Mouse (Mus musculus) forebrain, embryonic 16.5 days (tissue): Measurements from ENCODE around the gene Dstn. TPM values are rescaled to one million over a fixed set of nuclear protein-coding genes. Genes with fewer than 3 reads are reported as not detected.

ENCODE experiments used
- ATAC-seq: fragments of 200-750 bp; cut with Nextera tagmentation; 2 replicates; pipeline ENCODE4 v1.8.0; 2017; ENCODE audit warnings: mild to moderate bottlenecking, moderate library complexity
- H3K27ac ChIP-seq: fragments of 300-500 bp; sonication (generic); 2 replicates; pipeline ENCODE4 v1.5.1; 2014; ENCODE audit warnings: low read length, control low read depth
- H3K27me3 ChIP-seq: fragments of 300-500 bp; sonication (generic); replicated peaks from 2 replicates; pipeline ENCODE4 v1.6.1; 2014; ENCODE audit warnings: low read length; ENCODE audit not compliant: control insufficient read depth, insufficient read depth
- H3K36me3 ChIP-seq: fragments of 300-500 bp; sonication (generic); 2 replicates; pipeline ENCODE4 v1.6.1; 2014; ENCODE audit not compliant: control insufficient read depth, insufficient read depth
- H3K4me1 ChIP-seq: fragments of 300-500 bp; sonication (generic); replicated peaks from 2 replicates; pipeline ENCODE4 v1.6.1; 2014; ENCODE audit warnings: low read length; ENCODE audit not compliant: control insufficient read depth, insufficient read depth
- H3K4me2 ChIP-seq: fragments of 300-500 bp; sonication (generic); 2 replicates; pipeline ENCODE4 v1.6.1; 2014; ENCODE audit warnings: mild to moderate bottlenecking, low read length, control low read depth
- H3K4me3 ChIP-seq: fragments of 300-500 bp; sonication (generic); replicated peaks from 2 replicates; pipeline ENCODE4 v1.5.1; 2014; ENCODE audit warnings: mild to moderate bottlenecking, low read length, control low read depth
- H3K9ac ChIP-seq: fragments of 300-500 bp; sonication (generic); replicated peaks from 2 replicates; pipeline ENCODE4 v1.6.1; 2014; ENCODE audit warnings: low read depth, low read length, control low read depth
- H3K9me3 ChIP-seq: fragments of 300-500 bp; sonication (generic); 2 replicates; pipeline ENCODE4 v1.6.1; 2016; ENCODE audit warnings: low read length; ENCODE audit not compliant: control insufficient read depth
- WGBS: fragments of 180-500 bp; shearing (Covaris S2); extraction: QIAGEN DNeasy Blood & Tissue Kit; methylation state at CpG from one replicate; pipeline ENCODE4 v1.1.7; 2014; 5-methylcytosine and 5-hydroxymethylcytosine counted together
- polyA plus RNA-seq: library from polyadenylated mRNA; unstranded; fragments of >200 nt; fragmentation: Nextera tagmentation; extraction: Ambion mirVana; gene quantifications from 2 replicates; pipeline ENCODE4 v1.2.1, GENCODE M21; 2015

Gene Dstn
- polyA plus RNA-seq, 1 experiment from 2014 or later: 428 TPM

- WGBS: 91% methylated on average over 7 of the region's 7 CpGs
- H3K4me2 ChIP-seq: no peak overlapping the region
- H3K36me3 ChIP-seq: 0 out of 2 replicates have a peak, but pooled peaks cover 2% of the 10 kb centered on the region
These were observed 54.1 kb downstream of the Dstn start for GRCm38 (mm10) chr2:143969260-143969659.

GRCm38 (mm10) chr2:143970841-143971240 lies 55.7 kb downstream of the Dstn start:
- Histone ChIP-seq H3K27ac (no peak overlapping the region), H3K9me3 (no peaks in the 10 kb centered on the region), H3K4me2 (no peak overlapping the region), H3K27me3 (no peaks in the 10 kb centered on the region), H3K4me1 (no peaks in the 10 kb centered on the region), H3K9ac (no peak overlapping the region), H3K36me3 (0 out of 2 replicates have a peak, but pooled peaks cover 2% of the 10 kb centered on the region), H3K4me3 (no peak overlapping the region)
- ATAC-seq: no peak
- WGBS: 86% methylated on average over 2 of the region's 2 CpGs

More at GRCm38 (mm10) chr2:143969260-143969659, 54.1 kb downstream of the Dstn start:
- Histone ChIP-seq H3K4me1 (no peaks in the 10 kb centered on the region), H3K4me3 (no peak overlapping the region), H3K9ac (no peak overlapping the region), H3K9me3 (no peaks in the 10 kb centered on the region), H3K27ac (no peak overlapping the region), H3K27me3 (no peaks in the 10 kb centered on the region)
- no peak for ATAC-seq

GRCm38 (mm10) chr2:143971887-143972286 lies 56.8 kb downstream of the Dstn start:
- Histone ChIP-seq H3K9me3 (no peaks in the 10 kb centered on the region), H3K36me3 (no peaks in the 10 kb centered on the region), H3K4me3 (no peak overlapping the region), H3K9ac (no peak overlapping the region), H3K27me3 (no peaks in the 10 kb centered on the region), H3K4me2 (no peak overlapping the region), H3K27ac (no peak overlapping the region), H3K4me1 (no peaks in the 10 kb centered on the region)
- no peak for ATAC-seq
- 83% methylated on average over 2 of the region's 2 CpGs for WGBS

- no peak overlapping the region for H3K4me2 ChIP-seq
- H3K36me3 ChIP-seq: no peaks in the 10 kb centered on the region
- no peak overlapping the region for H3K4me3 ChIP-seq
- no peaks in the 10 kb centered on the region for H3K27me3 ChIP-seq
- no peaks in the 10 kb centered on the region for H3K4me1 ChIP-seq
- ATAC-seq: no peak
- H3K9ac ChIP-seq: no peak overlapping the region
- H3K9me3 ChIP-seq: no peaks in the 10 kb centered on the region
- no peak overlapping the region for H3K27ac ChIP-seq
- WGBS: 91% methylated on average over 7 of the region's 7 CpGs
These were observed 58.0 kb downstream of the Dstn start for GRCm38 (mm10) chr2:143973161-143973560.

GRCm38 (mm10) chr2:143975146-143975649 lies 60.1 kb downstream of the Dstn start:
- no peaks in the 10 kb centered on the region for H3K27me3 ChIP-seq
- 96% methylated on average over 5 of the region's 5 CpGs for WGBS
- no peak overlapping the region for H3K9ac ChIP-seq

GRCm38 (mm10) chr2:143978444-143979147 lies 63.5 kb downstream of the Dstn start:
- H3K4me1 ChIP-seq: no peaks in the 10 kb centered on the region
- WGBS: 92% methylated on average over 8 of the region's 8 CpGs
- no peak overlapping the region for H3K9ac ChIP-seq
- H3K4me2 ChIP-seq: no peak overlapping the region
- no peak for ATAC-seq
- no peaks in the 10 kb centered on the region for H3K27me3 ChIP-seq
- no peak overlapping the region for H3K4me3 ChIP-seq
- no peak overlapping the region for H3K27ac ChIP-seq
- H3K9me3 ChIP-seq: no peaks in the 10 kb centered on the region
- H3K36me3 ChIP-seq: no peaks in the 10 kb centered on the region

More at GRCm38 (mm10) chr2:143975146-143975649, 60.1 kb downstream of the Dstn start:
- no peaks in the 10 kb centered on the region for H3K4me1 ChIP-seq
- no peaks in the 10 kb centered on the region for H3K36me3 ChIP-seq
- no peak for ATAC-seq
- H3K4me3 ChIP-seq: no peak overlapping the region
- H3K27ac ChIP-seq: no peak overlapping the region
- H3K9me3 ChIP-seq: no peaks in the 10 kb centered on the region
- no peak overlapping the region for H3K4me2 ChIP-seq

GRCm38 (mm10) chr2:143980781-143981398 lies 65.8 kb downstream of the Dstn start:
- Histone ChIP-seq H3K36me3 (no peaks in the 10 kb centered on the region), H3K9ac (no peak overlapping the region), H3K4me3 (no peak overlapping the region), H3K4me2 (no peak overlapping the region), H3K27me3 (no peaks in the 10 kb centered on the region), H3K4me1 (no peaks in the 10 kb centered on the region), H3K27ac (no peak overlapping the region), H3K9me3 (no peaks in the 10 kb centered on the region)
- 37% methylated on average over 6 of the region's 6 CpGs for WGBS
- peak; percentile 95 for ATAC-seq

GRCm38 (mm10) chr2:143982152-143982551 lies 67.0 kb downstream of the Dstn start:
- Histone ChIP-seq H3K9ac (no peak overlapping the region), H3K4me2 (no peak overlapping the region), H3K27ac (no peak overlapping the region), H3K9me3 (no peaks in the 10 kb centered on the region), H3K36me3 (no peaks in the 10 kb centered on the region), H3K4me3 (no peak overlapping the region), H3K4me1 (no peaks in the 10 kb centered on the region), H3K27me3 (no peaks in the 10 kb centered on the region)
- 81% methylated on average over 4 of the region's 4 CpGs for WGBS
- no peak for ATAC-seq

GRCm38 (mm10) chr2:143982901-143983300 lies 67.8 kb downstream of the Dstn start:
- Histone ChIP-seq H3K4me2 (no peak overlapping the region), H3K27me3 (no peaks in the 10 kb centered on the region), H3K9ac (no peak overlapping the region), H3K4me1 (no peaks in the 10 kb centered on the region), H3K4me3 (no peak overlapping the region), H3K36me3 (no peaks in the 10 kb centered on the region), H3K9me3 (no peaks in the 10 kb centered on the region), H3K27ac (no peak overlapping the region)
- WGBS: 56% methylated on average over 3 of the region's 3 CpGs
- no peak for ATAC-seq
